ENCODE assay signal across 13 mouse cellular contexts in genomic region chr8:105367107-105367506, GRCm38 (mm10). TPM values are rescaled to one million over a fixed set of nuclear protein-coding genes. Genes with fewer than 3 reads are reported as not detected.
DNase-seq lines count a peak whose midpoint lies in the region; ATAC-seq and TF ChIP-seq lines count a peak whose summit lies in the region.
"Had no signal": no experiment of that assay in that cellular context is flagged by ENCODE, and none has a peak within 500 bp of the region (broad histone marks: within the 10 kb centered on the region; RNA-seq: fewer than 3 reads in every experiment).

No protein-coding gene starts in this region.

- 67% methylated on average over 2 of the region's 2 CpGs for WGBS in small intestine, adult 2 months

- no peaks in the 10 kb centered on the region for H3K27me3 ChIP-seq in Patski
- no peaks in the 10 kb centered on the region for H3K27me3 ChIP-seq in small intestine, adult 2 months (ENCODE audit: control insufficient read depth, insufficient read depth, low read length)
- H3K27me3 ChIP-seq: intestine, embryonic 15.5 days had no signal

- CTCF ChIA-PET in Patski (lab: Charles Lee), result interaction anchor here (0.7 to 1.4 kb wide), 3 partner anchors 12 to 30 kb away, joined by 3 to 6 read pairs (median 5); no protein-coding TSS in a partner anchor

- no peak for ATAC-seq in Patski
- ATAC-seq: intestine, embryonic 15.5 days had no signal

- peak; percentile 69 for TF ChIP-seq CTCF in Patski (IDR thresholded peaks at IDR 0.05)
- peak; percentile 22; the same call in 1 of the 2 replicates for TF ChIP-seq CTCF in small intestine, adult 2 months (IDR thresholded peaks at IDR 0.05; ENCODE audit: extremely low read depth, insufficient read length, insufficient replicate concordance, low read depth, low read length)

- POLR2A ChIA-PET in Patski (lab: Charles Lee), result interaction anchor here (0.6 kb wide), 1 partner anchor 62 kb away, joined by 3 read pairs; no protein-coding TSS in a partner anchor

- peak; percentile 46 for DNase-seq in embryo, embryonic 10.5 days (ENCODE audit: low spot score)
- DNase-seq in embryo, embryonic 11 days, result no peak
- peak; percentile 45 for DNase-seq in lung, postnatal 10 days
- no peak for DNase-seq in lung, postnatal 4 days
- no peak for DNase-seq in Patski (ENCODE audit: low read depth, low spot score)
- DNase-seq in urinary bladder, postnatal 10 days (ENCODE audit: low spot score), result no peak
- DNase-seq in layer of hippocampus, adult 9-11 months, result no peak
- DNase-seq: heart, adult 18-20 months; left cerebral cortex, postnatal 4 days had no signal

- no peak overlapping the region for H3K4me3 ChIP-seq in small intestine, adult 2 months (ENCODE audit: low read depth, low read length)
- H3K4me3 ChIP-seq: erythroblast, embryonic 14.5 days; intestine, embryonic 15.5 days had no signal

- in situ Hi-C loops in Patski (cut with MboI; ENCODE audit: low pct_unique_long_range_greater_than_20kb), result no loop called here

- TF ChIP-seq POLR2A in small intestine, adult 2 months (IDR thresholded peaks at IDR 0.05; ENCODE audit: low read depth, low read length), result no peak

- peaks cover 6% of the 10 kb centered on the region; the same call in 1 of the 2 replicates for H3K4me1 ChIP-seq in small intestine, adult 2 months (ENCODE audit: control insufficient read depth, insufficient read depth, insufficient read length, low read length)

- no peaks in the 10 kb centered on the region for H3K36me3 ChIP-seq in small intestine, adult 2 months (ENCODE audit: control insufficient read depth, insufficient read depth, low read length)
- H3K36me3 ChIP-seq: G1E; intestine, embryonic 15.5 days had no signal

- H3K27ac ChIP-seq in small intestine, adult 2 months (ENCODE audit: insufficient read depth, low read depth, low read length), result no peak overlapping the region
- H3K27ac ChIP-seq: intestine, embryonic 15.5 days had no signal

RNA-seq across cellular contexts. Expression of gene Plekhg4, which starts 6.0 kb away (rescaled TPM):
- polyA plus RNA-seq in Patski (2021), result 0.77 TPM
- 0.14 and 0.41 TPM in 2 replicates for polyA plus RNA-seq in small intestine, adult 2 months (2012; rRNA removed)
- polyA plus RNA-seq: erythroblast, embryonic 14.5 days had no signal

RNA-seq across cellular contexts. Expression of gene Slc9a5, which starts 18.5 kb away (rescaled TPM):
- polyA plus RNA-seq in Patski (2021), result 11.0 TPM
- 1.4 and 3.1 TPM in 2 replicates for polyA plus RNA-seq in small intestine, adult 2 months (2012; rRNA removed)
- polyA plus RNA-seq: erythroblast, embryonic 14.5 days had no signal

RNA-seq across cellular contexts. Expression of gene Fhod1, which starts 19.4 kb away (rescaled TPM):
- 41.7 TPM for polyA plus RNA-seq in Patski (2021)
- polyA plus RNA-seq in small intestine, adult 2 months (2012; rRNA removed), result 15.4 and 19.6 TPM in 2 replicates

RNA-seq across cellular contexts. Expression of gene Tmem208, which starts 41.0 kb away (rescaled TPM):
- polyA plus RNA-seq in Patski (2021), result 64.8 TPM
- polyA plus RNA-seq in small intestine, adult 2 months (2012; rRNA removed), result 77.5 and 105 TPM in 2 replicates

RNA-seq across cellular contexts. Expression of gene Lrrc29, which starts 41.0 kb away (rescaled TPM):
- 0.83 TPM for polyA plus RNA-seq in Patski (2021)
- 2.7 and 6.9 TPM in 2 replicates for polyA plus RNA-seq in small intestine, adult 2 months (2012; rRNA removed)

Comparison
In these comparisons a context has a peak if more than half of its experiments do, and no peak if none do; other contexts are left out.
1. DNase-seq: peak in embryo, embryonic 10.5 days (single experiment) and lung, postnatal 10 days (single experiment); none in embryo, embryonic 11 days (single experiment), lung, postnatal 4 days (0 of 2), Patski (single experiment), urinary bladder, postnatal 10 days (single experiment) and layer of hippocampus, adult 9-11 months (single experiment).